In the genomic region with DNA sequence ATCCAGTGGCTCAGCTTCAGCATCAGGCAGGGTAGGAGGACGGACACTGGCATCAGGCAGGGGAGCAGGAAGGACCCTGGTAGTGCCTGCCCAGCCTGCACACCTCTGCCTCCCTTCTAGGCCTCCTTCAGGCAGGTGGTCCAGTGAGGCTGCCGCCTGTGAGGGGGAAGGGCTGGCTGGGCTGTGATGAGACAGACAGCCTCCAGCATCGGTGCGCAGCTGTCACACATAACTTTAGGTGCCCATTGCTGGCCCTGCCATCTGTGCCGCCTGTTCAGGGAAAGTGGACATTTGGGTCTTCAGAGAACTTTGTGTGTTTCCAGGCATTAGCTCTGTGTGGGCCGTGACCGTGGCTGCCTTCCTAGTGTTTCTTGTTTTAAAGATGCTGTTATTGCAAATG, we compare ENCODE assay signal across 23 mouse cellular contexts. TPM values are rescaled to one million over a fixed set of nuclear protein-coding genes. Genes with fewer than 3 reads are reported as not detected.
DNase-seq lines count a peak whose midpoint lies in the region; ATAC-seq and TF ChIP-seq lines count a peak whose summit lies in the region.
"Had no signal": no experiment of that assay in that cellular context is flagged by ENCODE, and none has a peak within 500 bp of the region (broad histone marks: within the 10 kb centered on the region; RNA-seq: fewer than 3 reads in every experiment).

No protein-coding gene starts in this region.

- no peak for DNase-seq in hindbrain, embryonic 10.5 days (ENCODE audit: low spot score)
- DNase-seq in hindbrain, embryonic 11.5 days (ENCODE audit: low spot score): no peak
- peak; percentile 56 for DNase-seq in left cerebral cortex, postnatal 4 days
- DNase-seq in left cerebral cortex, adult 11 months (ENCODE audit: low spot score): no peak
- DNase-seq: adrenal gland, adult 2 months; adrenal gland, postnatal 36 days; B cell, adult 2 months; gastrocnemius, postnatal 14 days; heart, postnatal 14 days; kidney, adult 11 months; kidney, postnatal 14 days; layer of hippocampus, adult 9-11 months; lung, postnatal 36 days; thymus, postnatal 4 days had no signal

- no peaks in the 10 kb centered on the region for H3K36me3 ChIP-seq in hindbrain, embryonic 10.5 days
- H3K36me3 ChIP-seq in hindbrain, embryonic 11.5 days (ENCODE audit: control insufficient read depth, insufficient read depth, low read length): no peaks in the 10 kb centered on the region
- H3K36me3 ChIP-seq in small intestine, adult 2 months (ENCODE audit: control insufficient read depth, insufficient read depth, low read length): no peaks in the 10 kb centered on the region
- H3K36me3 ChIP-seq: limb, embryonic 13.5 days; lung, embryonic 15.5 days; midbrain, embryonic 15.5 days had no signal

- no peak overlapping the region for H3K9ac ChIP-seq in hindbrain, embryonic 11.5 days (ENCODE audit: low read depth, low read length)
- H3K9ac ChIP-seq: forebrain, embryonic 13.5 days; limb, embryonic 13.5 days; lung, embryonic 15.5 days; midbrain, embryonic 15.5 days had no signal

- H3K4me2 ChIP-seq in hindbrain, embryonic 11.5 days (replicated peaks; ENCODE audit: low read depth, low read length): no peak overlapping the region
- H3K4me2 ChIP-seq: forebrain, embryonic 13.5 days; limb, embryonic 13.5 days; liver, embryonic 11.5 days; lung, embryonic 15.5 days; midbrain, embryonic 15.5 days had no signal

- H3K4me1 ChIP-seq in hindbrain, embryonic 10.5 days (replicated peaks): peaks cover 60% of the 10 kb centered on the region
- H3K4me1 ChIP-seq in hindbrain, embryonic 11.5 days (replicated peaks; ENCODE audit: control insufficient read depth, insufficient read depth, low read length): peaks cover 7% of the 10 kb centered on the region
- peaks cover 70% of the 10 kb centered on the region for H3K4me1 ChIP-seq in small intestine, adult 2 months (ENCODE audit: control insufficient read depth, insufficient read depth, insufficient read length, low read length)

- H3K4me3 ChIP-seq in hindbrain, embryonic 10.5 days: no peak overlapping the region
- no peak overlapping the region for H3K4me3 ChIP-seq in hindbrain, embryonic 11.5 days (ENCODE audit: low read depth, low read length)
- no peak overlapping the region for H3K4me3 ChIP-seq in small intestine, adult 2 months (ENCODE audit: low read depth, low read length)
- H3K4me3 ChIP-seq: forebrain, embryonic 13.5 days; left cerebral cortex, adult 2 months; limb, embryonic 13.5 days; lung, embryonic 15.5 days; midbrain, embryonic 15.5 days had no signal

- no peak for TF ChIP-seq POLR2A in small intestine, adult 2 months (IDR thresholded peaks at IDR 0.05; ENCODE audit: low read depth, low read length)

- intact Hi-C loops in left cerebral cortex, postnatal 4 days (cut with DNase I): no loop called here

- peaks cover 41% of the 10 kb centered on the region for H3K27me3 ChIP-seq in hindbrain, embryonic 10.5 days (ENCODE audit: insufficient read depth, poor library complexity, severe bottlenecking)
- peaks cover 2% of the 10 kb centered on the region; the same call in 1 of the 2 replicates for H3K27me3 ChIP-seq in hindbrain, embryonic 11.5 days (ENCODE audit: control insufficient read depth, insufficient read depth, low read length)
- H3K27me3 ChIP-seq in small intestine, adult 2 months (ENCODE audit: control insufficient read depth, insufficient read depth, low read length): no peaks in the 10 kb centered on the region
- H3K27me3 ChIP-seq: forebrain, embryonic 13.5 days; lung, embryonic 15.5 days; midbrain, embryonic 15.5 days had no signal

- no peak for TF ChIP-seq CTCF in small intestine, adult 2 months (IDR thresholded peaks at IDR 0.05; ENCODE audit: extremely low read depth, insufficient read length, insufficient replicate concordance, low read depth, low read length)

- no peak for ATAC-seq in hindbrain, embryonic 11.5 days (ENCODE audit: low FRiP score)
- ATAC-seq in monocyte, adult 5-6 weeks (replicated peaks; ENCODE audit: insufficient number of reproducible peaks, low FRiP score, low TSS enrichment, poor library complexity, severe bottlenecking): 0 out of 2 replicates have a peak, but pooled peaks have one; percentile 24
- ATAC-seq: activated CD4-positive, CD25-positive, alpha-beta regulatory T cell, adult 4 months; forebrain, embryonic 13.5 days; midbrain, embryonic 15.5 days had no signal

- no peaks in the 10 kb centered on the region for H3K9me3 ChIP-seq in hindbrain, embryonic 10.5 days
- no peaks in the 10 kb centered on the region for H3K9me3 ChIP-seq in hindbrain, embryonic 11.5 days (ENCODE audit: control insufficient read depth, low read length)
- H3K9me3 ChIP-seq: forebrain, embryonic 13.5 days; limb, embryonic 13.5 days; lung, embryonic 15.5 days; midbrain, embryonic 15.5 days had no signal

- 82% methylated on average over 7 of the region's 7 CpGs for WGBS in hindbrain, embryonic 10.5 days
- WGBS in hindbrain, embryonic 11.5 days: 70% methylated on average over 7 of the region's 7 CpGs
- 94% methylated on average over 7 of the region's 7 CpGs for WGBS in small intestine, adult 2 months

- peak overlapping the region; percentile 62 for H3K27ac ChIP-seq in hindbrain, embryonic 10.5 days
- H3K27ac ChIP-seq in hindbrain, embryonic 11.5 days (ENCODE audit: low read depth, low read length): no peak overlapping the region
- H3K27ac ChIP-seq in small intestine, adult 2 months (ENCODE audit: insufficient read depth, low read depth, low read length): peak overlapping the region; percentile 85
- H3K27ac ChIP-seq: forebrain, embryonic 13.5 days; left cerebral cortex, adult 2 months; limb, embryonic 13.5 days; lung, embryonic 15.5 days; midbrain, embryonic 15.5 days had no signal

RNA-seq across cellular contexts. Expression of gene Galnt10, which starts 47.5 kb away (rescaled TPM):
- 21.2 and 22.7 TPM in 2 replicates for polyA plus RNA-seq in hindbrain, embryonic 10.5 days (2016; fragmentation: Nextera tagmentation; extraction: Ambion mirVana)
- polyA plus RNA-seq in hindbrain, embryonic 11.5 days (2014; fragmentation: Nextera tagmentation; extraction: Ambion mirVana): 9.7 and 12.0 TPM in 2 replicates
- total RNA-seq in left cerebral cortex, postnatal 4 days (2021): 10 to 100 TPM; 11.7 to 12.4 TPM
- 18.6 to 31.9 TPM (median 21.5 TPM) in 3 replicates for total RNA-seq in monocyte, adult 5-6 weeks (2017)
- polyA plus RNA-seq in small intestine, adult 2 months (2012; rRNA removed): 21.6 and 37.0 TPM in 2 replicates
